Mouse (Mus musculus) CD4-positive, CD25-positive, alpha-beta regulatory T cell, adult 4 months (primary cell): ENCODE data around the gene Nkapd1. TPM values are rescaled to one million over a fixed set of nuclear protein-coding genes. Genes with fewer than 3 reads are reported as not detected.

Experiments used
- ATAC-seq: one replicate; pipeline ENCODE4 v1.8.0; 2017
- polyA plus RNA-seq, 2 experiments: library from polyadenylated mRNA; unstranded; fragments of 100-300 nt; shearing (Covaris generic); gene quantifications; one replicate each; pipeline ENCODE4 v1.2.1; 2017

The Nkapd1 gene
- polyA plus RNA-seq, 2 experiments from 2014 or later, result 15.1 to 17.0 TPM

- no peak for ATAC-seq
Observed at GRCm38 (mm10) chr9:50601536-50601935, 15.7 kb downstream of the Nkapd1 start.

DNA sequence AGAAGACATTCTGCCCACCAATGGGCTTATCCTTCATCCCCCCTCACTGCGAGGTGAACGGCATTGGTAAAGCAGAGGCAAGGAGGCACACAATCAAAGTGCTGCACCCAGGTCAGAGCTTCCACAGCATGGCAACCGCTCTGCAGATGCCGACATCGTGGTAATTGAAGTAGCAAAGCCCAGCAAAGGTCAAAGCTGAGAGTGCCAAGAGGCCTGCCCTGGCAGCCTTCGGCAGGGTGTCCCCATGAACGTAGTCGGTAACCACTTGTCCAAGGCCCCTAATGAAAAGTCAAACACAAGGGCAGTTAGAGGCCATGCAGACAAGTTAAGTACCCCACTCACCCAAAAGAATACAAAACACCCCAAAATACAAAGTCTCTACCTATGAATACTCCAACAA is 20.3 kb downstream of the Nkapd1 start:
- no peak for ATAC-seq

DNA sequence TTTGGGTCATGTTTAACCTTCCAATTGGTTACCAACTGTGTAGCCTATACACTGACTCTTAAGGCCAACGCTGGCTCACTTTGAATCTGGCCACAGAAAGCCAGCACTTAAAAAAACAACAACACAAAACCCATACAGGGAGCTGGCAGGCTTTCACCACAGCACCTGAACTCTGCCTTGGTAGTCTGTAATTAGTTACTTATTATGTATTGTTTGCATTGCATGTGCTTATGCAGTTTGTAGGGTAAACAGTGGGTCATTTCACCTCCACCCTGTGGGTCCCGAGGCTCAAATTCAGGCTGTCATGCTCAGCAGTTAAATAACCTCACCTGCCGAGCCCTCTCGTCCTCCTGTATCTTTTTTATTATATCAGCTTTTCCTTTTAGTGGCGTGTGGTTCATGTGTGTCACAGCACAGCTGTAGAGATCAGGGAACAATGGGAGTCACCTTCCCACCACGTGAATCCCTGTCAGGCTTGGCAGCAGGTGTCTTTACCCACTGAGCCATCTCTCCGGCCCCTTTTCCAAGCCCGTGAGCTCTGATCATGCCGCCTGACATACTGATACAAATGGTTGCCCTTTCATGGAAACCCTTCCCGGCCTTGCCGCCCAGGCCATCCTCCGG is 22.4 kb downstream of the Nkapd1 start:
- no peak for ATAC-seq

GRCm38 (mm10) chr9:50593544-50593943 is 23.7 kb downstream of the Nkapd1 start:
- peak; percentile 57 for ATAC-seq

- no peak for ATAC-seq
Observed at GRCm38 (mm10) chr9:50592955-50593354, 24.3 kb downstream of the Nkapd1 start.

DNA sequence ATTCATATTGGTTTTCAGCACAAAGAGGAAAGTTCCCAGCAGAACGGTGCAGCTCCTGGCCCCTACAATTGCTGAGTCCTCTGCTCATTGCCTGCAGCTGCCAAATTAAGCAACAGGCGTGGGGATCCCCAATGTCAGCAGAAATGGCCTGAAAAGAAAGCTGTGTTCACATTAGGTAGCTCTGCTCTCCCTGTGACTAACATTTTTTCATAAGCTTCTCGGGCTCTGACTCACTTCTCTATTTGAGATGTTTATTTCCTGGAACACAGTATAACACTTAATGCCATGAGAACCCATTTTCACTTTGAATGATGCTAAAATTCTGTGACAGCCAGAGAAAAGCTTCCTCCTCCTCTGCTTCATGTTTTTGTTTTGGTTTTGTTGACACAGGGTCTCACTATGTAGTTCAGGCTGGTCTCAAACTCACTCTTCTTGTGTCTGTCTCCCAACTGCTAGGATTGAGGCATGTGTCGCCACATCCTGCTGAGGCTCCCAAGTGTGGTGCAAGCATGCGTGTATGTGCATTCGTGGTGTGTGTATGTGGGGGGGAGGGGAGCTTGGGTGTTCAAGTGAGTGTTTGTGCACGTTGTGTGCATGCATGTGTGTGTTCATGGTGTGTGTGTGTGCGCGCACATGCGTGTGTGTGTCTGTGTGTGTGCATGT is 26.3 kb downstream of the Nkapd1 start:
- peak; percentile 71 for ATAC-seq

DNA sequence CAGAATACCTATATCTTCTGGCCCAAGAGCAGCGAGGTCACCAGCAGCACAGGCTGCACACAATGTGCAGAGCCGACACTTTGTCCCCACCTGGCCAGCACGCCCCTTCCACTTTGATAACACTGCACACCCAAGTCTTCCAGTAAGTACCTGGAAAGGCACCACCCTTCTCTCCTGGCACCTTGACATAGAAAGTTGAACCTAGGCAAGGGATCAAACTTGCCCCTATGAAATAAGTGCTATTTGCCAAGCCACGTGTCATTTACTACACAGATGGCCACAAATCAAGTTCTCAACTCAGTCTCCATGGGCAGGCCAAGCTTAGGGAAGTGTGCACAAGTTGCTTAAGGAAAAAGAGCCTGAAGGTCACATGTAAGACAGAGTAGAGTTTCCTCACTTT is 30.3 kb downstream of the Nkapd1 start:
- ATAC-seq, result no peak

GRCm38 (mm10) chr9:50585145-50585818 is 32.0 kb downstream of the Nkapd1 start:
- ATAC-seq, result no peak

GRCm38 (mm10) chr9:50580370-50580769 is 36.9 kb downstream of the Nkapd1 start:
- no peak for ATAC-seq

DNA sequence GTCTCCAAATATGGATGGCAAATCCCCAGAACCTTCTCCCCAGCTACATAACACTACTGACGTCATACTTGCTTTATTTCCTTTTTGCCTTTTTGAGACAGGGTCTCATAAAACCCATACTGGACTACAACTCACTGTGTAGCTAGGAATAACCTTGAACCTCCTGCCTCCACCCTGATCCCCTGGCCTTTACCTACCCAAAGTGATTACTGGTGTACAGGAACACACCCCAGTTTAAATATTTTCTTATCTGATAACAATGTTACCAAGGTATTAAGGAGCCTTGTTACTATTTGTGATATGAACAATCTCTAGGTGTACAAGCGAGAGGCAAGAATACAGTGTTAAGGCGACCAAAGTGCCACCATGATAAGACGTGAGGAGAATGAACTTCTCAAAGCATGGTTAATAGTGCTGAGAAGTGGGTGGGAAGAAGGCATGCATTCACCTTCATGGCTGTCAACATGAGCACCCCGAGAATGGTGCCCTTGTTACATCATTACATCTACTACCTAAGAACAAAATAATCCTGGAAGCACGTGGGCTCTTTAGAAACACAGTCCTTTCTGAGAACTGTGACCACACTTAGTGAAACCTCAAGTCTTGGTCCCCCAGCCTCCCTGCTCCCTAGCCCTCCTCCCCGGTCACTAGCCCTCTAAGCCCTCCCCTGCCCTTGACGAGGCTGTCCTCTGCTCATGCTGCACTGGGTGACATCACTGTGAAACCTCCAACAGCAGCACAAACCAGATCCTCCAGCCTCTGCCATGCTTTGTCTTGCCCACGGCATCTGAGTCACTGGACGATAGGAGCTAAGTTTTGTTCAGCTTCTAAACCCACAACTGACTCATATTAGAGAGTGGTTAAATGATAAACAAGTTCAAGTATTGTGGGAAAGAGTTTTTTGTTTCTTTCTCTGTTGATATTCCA is 47.4 kb downstream of the Nkapd1 start:
- ATAC-seq, result no peak

DNA sequence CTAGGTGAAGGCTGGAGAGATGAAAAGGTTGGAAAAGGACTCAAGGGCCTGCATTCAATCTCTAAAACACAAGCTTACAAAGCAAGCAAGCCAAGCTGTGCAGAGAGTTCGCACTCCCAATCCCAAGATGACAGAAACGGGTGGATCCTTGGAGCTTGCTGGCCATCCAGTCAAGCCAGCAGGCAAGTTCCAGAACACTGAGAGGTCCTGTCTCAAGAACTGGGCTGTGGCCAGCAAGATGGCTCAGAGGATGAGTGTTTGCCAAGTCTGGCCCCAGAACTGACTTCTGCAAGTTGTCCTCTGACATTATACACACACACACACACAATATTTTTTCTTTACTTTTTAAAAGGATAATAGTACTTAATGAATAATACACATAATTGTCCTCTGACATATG is 49.4 kb downstream of the Nkapd1 start:
- ATAC-seq, result no peak

DNA sequence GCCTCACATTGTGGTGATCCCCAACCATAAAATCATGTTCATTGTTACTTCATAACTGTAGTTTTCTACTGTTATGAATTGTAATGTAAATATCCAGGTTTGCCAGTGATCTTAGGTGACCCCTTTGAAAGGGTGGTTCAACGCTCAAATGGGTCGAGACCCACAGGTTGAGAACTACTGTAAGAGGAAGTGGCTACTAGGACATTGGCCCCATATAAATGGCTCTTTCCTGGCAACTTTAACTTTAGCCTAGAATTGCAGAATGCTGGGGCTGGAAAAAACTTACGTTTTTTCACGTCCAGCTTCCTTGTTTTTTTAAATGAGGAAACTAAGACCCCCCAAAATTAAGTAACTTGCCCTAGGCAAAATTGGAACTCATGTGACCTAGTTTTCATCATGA is 49.9 kb downstream of the Nkapd1 start:
- no peak for ATAC-seq

DNA sequence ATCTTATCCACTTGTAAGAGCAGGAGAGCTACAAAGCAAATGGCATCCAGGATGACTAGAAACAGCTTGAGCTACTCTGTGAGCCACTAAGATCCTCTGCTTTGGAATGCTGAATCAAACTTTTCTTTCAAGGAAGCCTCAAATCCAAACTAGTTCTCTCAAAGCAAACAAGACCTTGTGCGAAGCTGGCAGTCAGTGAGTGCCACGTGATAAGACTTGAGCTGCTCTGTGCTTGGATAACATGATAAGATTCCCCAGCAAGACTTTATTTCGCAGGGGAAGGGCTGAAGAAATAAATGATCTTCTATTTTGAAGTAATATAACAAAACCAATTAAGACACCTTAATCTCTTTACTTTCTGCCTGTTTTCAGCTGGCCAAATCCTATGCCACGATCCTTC is 51.3 kb downstream of the Nkapd1 start:
- no peak for ATAC-seq

- no peak for ATAC-seq
Observed at GRCm38 (mm10) chr9:50565173-50565572, 52.1 kb downstream of the Nkapd1 start.

GRCm38 (mm10) chr9:50561918-50562360 is 55.3 kb downstream of the Nkapd1 start:
- ATAC-seq, result no peak

- no peak for ATAC-seq
Observed at GRCm38 (mm10) chr9:50561145-50561917, 55.9 kb downstream of the Nkapd1 start, which contains the start of gene Tex12. Tex12 (minus strand) TSS chr9:50561325.

Other genes starting within 250 kb of the Nkapd1 start
- under 1 TPM in 1 of 2 experiments, not detected in 1; 0.48 TPM for gene Plet1, start 122.9 kb downstream of the Nkapd1 start, polyA plus RNA-seq
- gene Pts, start 88.7 kb downstream of the Nkapd1 start, polyA plus RNA-seq, result 100 to 1,000 TPM; 104 to 120 TPM
- 1 to 10 TPM; 6.1 to 7.4 TPM for gene Il18, start 62.6 kb downstream of the Nkapd1 start, polyA plus RNA-seq
- 1 to 10 TPM in 1 of 2 experiments, under 1 TPM in 1; 0.15 to 2.1 TPM for gene Bco2, start 62.3 kb downstream of the Nkapd1 start, polyA plus RNA-seq
- gene Tex12, start 56.1 kb downstream of the Nkapd1 start, polyA plus RNA-seq, result not detected
- gene Sdhd, start 13.7 kb downstream of the Nkapd1 start, polyA plus RNA-seq, result 100 to 1,000 TPM; 152 to 183 TPM
- 100 to 1,000 TPM in 1 of 2 experiments, 10 to 100 TPM in 1; 82.9 to 101 TPM for gene Timm8b, start 13.6 kb downstream of the Nkapd1 start, polyA plus RNA-seq
- under 1 TPM; 0.38 to 0.56 TPM for gene Pih1d2, start 143 bp downstream of the Nkapd1 start, polyA plus RNA-seq
- gene Dlat, start 42.3 kb upstream of the Nkapd1 start, polyA plus RNA-seq, result 10 to 100 TPM; 13.4 to 13.6 TPM
- under 1 TPM in 1 of 2 experiments, not detected in 1; 0.19 TPM for gene Dixdc1, start 122.1 kb upstream of the Nkapd1 start, polyA plus RNA-seq
- not detected for gene 2310030G06Rik, start 129.1 kb upstream of the Nkapd1 start, polyA plus RNA-seq
- not detected for gene Cryab, start 133.9 kb upstream of the Nkapd1 start, polyA plus RNA-seq
- not detected for gene Hspb2, start 134.9 kb upstream of the Nkapd1 start, polyA plus RNA-seq
- 10 to 100 TPM in 1 of 2 experiments, 1 to 10 TPM in 1; 6.5 to 17.9 TPM for gene Fdxacb1, start 150.8 kb upstream of the Nkapd1 start, polyA plus RNA-seq
- 1 to 10 TPM; 9.2 to 9.9 TPM for gene Alg9, start 157.6 kb upstream of the Nkapd1 start, polyA plus RNA-seq
- gene 1110032A03Rik, start 158.1 kb upstream of the Nkapd1 start, polyA plus RNA-seq, result 10 to 100 TPM; 18.2 to 23.2 TPM
- 10 to 100 TPM; 58.6 to 79.7 TPM for gene Ppp2r1b, start 227.8 kb upstream of the Nkapd1 start, polyA plus RNA-seq